Mouse (Mus musculus) midbrain, embryonic 10.5 days (tissue): Measurements from ENCODE around the gene Hic2. TPM values are rescaled to one million over a fixed set of nuclear protein-coding genes. Genes with fewer than 3 reads are reported as not detected.
"Not testable (repeated sequence)": the region's sequence is repeated elsewhere in the genome, so short reads cannot be mapped to it uniquely, and the experiment has no call there.

Experiments used
- DNase-seq: peaks from one replicate; pipeline ENCODE4 v3.0.0-alpha.2; 2017; ENCODE audit warnings: low spot score
- H3K27ac ChIP-seq: fragments of 300-500 bp; sonication (generic); replicated peaks from 2 replicates; pipeline ENCODE4 v1.5.1; 2016; ENCODE audit warnings: mild to moderate bottlenecking
- H3K27me3 ChIP-seq: fragments of 300-500 bp; sonication (generic); 2 replicates; pipeline ENCODE4 v1.6.1; 2016; ENCODE audit warnings: low read depth, mild to moderate bottlenecking; ENCODE audit not compliant: poor library complexity, severe bottlenecking
- H3K36me3 ChIP-seq: fragments of 300-500 bp; sonication (generic); 2 replicates; pipeline ENCODE4 v1.6.1; 2016; ENCODE audit warnings: mild to moderate bottlenecking, moderate library complexity
- H3K4me1 ChIP-seq: fragments of 300-500 bp; sonication (generic); 2 replicates; pipeline ENCODE4 v1.6.1; 2016
- H3K4me3 ChIP-seq: fragments of 300-500 bp; sonication (generic); 2 replicates; pipeline ENCODE4 v1.5.1; 2016; ENCODE audit warnings: mild to moderate bottlenecking, moderate library complexity
- H3K9me3 ChIP-seq: fragments of 300-500 bp; sonication (generic); replicated peaks from 2 replicates; pipeline ENCODE4 v1.6.1; 2016; ENCODE audit warnings: mild to moderate bottlenecking
- WGBS: fragments of 180-500 bp; shearing (Covaris S2); methylation state at CpG from one replicate; pipeline ENCODE4 v1.1.7; 2016; 5-methylcytosine and 5-hydroxymethylcytosine counted together
- polyA plus RNA-seq: library from polyadenylated mRNA; unstranded; fragments of >200 nt; fragmentation: Nextera tagmentation; extraction: Ambion mirVana; gene quantifications from 2 replicates; pipeline ENCODE4 v1.2.1, GENCODE M21; 2016

Hic2 gene
- polyA plus RNA-seq, 1 experiment from 2014 or later: 17.3 TPM

GRCm38 (mm10) chr16:17209981-17210838 is 23.2 kb upstream of the Hic2 start:
- peak overlapping the region; percentile 91 for H3K27ac ChIP-seq
- H3K4me1 ChIP-seq: peaks cover 30% of the 10 kb centered on the region
- DNase-seq: peak; percentile 92
- peaks cover 3% of the 10 kb centered on the region; the same call in 1 of the 2 replicates for H3K9me3 ChIP-seq
- H3K27me3 ChIP-seq: peaks cover 54% of the 10 kb centered on the region
- H3K4me3 ChIP-seq: peak overlapping the region; percentile 67
- peaks cover 23% of the 10 kb centered on the region for H3K36me3 ChIP-seq
- 9% methylated on average over 48 of the region's 48 CpGs for WGBS

- Histone ChIP-seq H3K27me3 (peaks cover 5% of the 10 kb centered on the region; the same call in 1 of the 2 replicates), H3K27ac (no peak overlapping the region), H3K36me3 (peaks cover 11% of the 10 kb centered on the region), H3K4me3 (no peak overlapping the region), H3K4me1 (peaks cover 6% of the 10 kb centered on the region; the same call in 1 of the 2 replicates), H3K9me3 (peaks cover 3% of the 10 kb centered on the region; the same call in 1 of the 2 replicates)
- DNase-seq: no peak
- WGBS: 68% methylated on average over 8 of the region's 8 CpGs
Observed at GRCm38 (mm10) chr16:17216934-17217633, 16.3 kb upstream of the Hic2 start.

- no peak for DNase-seq
- Histone ChIP-seq H3K9me3 (no peaks in the 10 kb centered on the region), H3K36me3 (no peaks in the 10 kb centered on the region), H3K27me3 (no peaks in the 10 kb centered on the region), H3K4me3 (no peak overlapping the region), H3K4me1 (peaks cover 6% of the 10 kb centered on the region; the same call in 1 of the 2 replicates), H3K27ac (no peak overlapping the region; the same call in 1 of the 2 replicates)
- WGBS: 46% methylated on average over 7 of the region's 7 CpGs
Observed at GRCm38 (mm10) chr16:17220127-17220733, 13.1 kb upstream of the Hic2 start.

- Histone ChIP-seq H3K4me3 (no peak overlapping the region), H3K27me3 (no peaks in the 10 kb centered on the region), H3K9me3 (no peaks in the 10 kb centered on the region), H3K36me3 (no peaks in the 10 kb centered on the region), H3K4me1 (peaks cover 6% of the 10 kb centered on the region; the same call in 1 of the 2 replicates), H3K27ac (no peak overlapping the region)
- DNase-seq: peak; percentile 94
- 35% methylated on average over 25 of the region's 25 CpGs for WGBS
Observed at GRCm38 (mm10) chr16:17222197-17222596, 11.2 kb upstream of the Hic2 start.

GRCm38 (mm10) chr16:17225584-17225983 is 7.8 kb upstream of the Hic2 start:
- DNase-seq: no peak
- H3K4me1 ChIP-seq: 0 out of 2 replicates have a peak, but pooled peaks cover under 1% of the 10 kb centered on the region
- no peaks in the 10 kb centered on the region for H3K36me3 ChIP-seq
- H3K27ac ChIP-seq: no peak overlapping the region
- peaks cover 8% of the 10 kb centered on the region; the same call in 1 of the 2 replicates for H3K9me3 ChIP-seq
- 88% methylated on average over 5 of the region's 5 CpGs for WGBS
- H3K27me3 ChIP-seq: no peaks in the 10 kb centered on the region
- no peak overlapping the region for H3K4me3 ChIP-seq

- H3K36me3 ChIP-seq: no peaks in the 10 kb centered on the region
- no peaks in the 10 kb centered on the region for H3K4me1 ChIP-seq
- no peak overlapping the region for H3K4me3 ChIP-seq
- DNase-seq: no peak
- no peak overlapping the region for H3K27ac ChIP-seq
- H3K27me3 ChIP-seq: no peaks in the 10 kb centered on the region
- peaks cover 8% of the 10 kb centered on the region; the same call in 1 of the 2 replicates for H3K9me3 ChIP-seq
Observed at GRCm38 (mm10) chr16:17226496-17226895, 6.9 kb upstream of the Hic2 start.

- not testable (repeated sequence) for H3K4me3 ChIP-seq, H3K27me3 ChIP-seq, H3K36me3 ChIP-seq, H3K27ac ChIP-seq, H3K9me3 ChIP-seq, DNase-seq
- peaks cover 32% of the 10 kb centered on the region for H3K4me1 ChIP-seq
- 96% methylated on average over 2 of the region's 2 CpGs for WGBS
Observed at GRCm38 (mm10) chr16:17231523-17231922, 1.8 kb upstream of the Hic2 start.

- DNase-seq: peak; percentile 81
- Histone ChIP-seq H3K36me3 (no peaks in the 10 kb centered on the region), H3K4me3 (peak overlapping the region; percentile 92), H3K4me1 (peaks cover 52% of the 10 kb centered on the region), H3K9me3 (peaks cover 8% of the 10 kb centered on the region; the same call in 1 of the 2 replicates), H3K27ac (peak overlapping the region; percentile 99), H3K27me3 (0 out of 2 replicates have a peak, but pooled peaks cover 8% of the 10 kb centered on the region)
- WGBS: under 1% methylated on average over 62 of the region's 62 CpGs
Observed at GRCm38 (mm10) chr16:17233702-17234498, 528 bp downstream of the Hic2 start.

GRCm38 (mm10) chr16:17234499-17234895 is 1.1 kb downstream of the Hic2 start:
- 2% methylated on average over 12 of the region's 12 CpGs for WGBS
- no peaks in the 10 kb centered on the region for H3K36me3 ChIP-seq
- peak; percentile 50 for DNase-seq
- H3K4me3 ChIP-seq: peak overlapping the region; percentile 92
- peaks cover 8% of the 10 kb centered on the region; the same call in 1 of the 2 replicates for H3K9me3 ChIP-seq
- peak overlapping the region; percentile 99 for H3K27ac ChIP-seq
- H3K27me3 ChIP-seq: 0 out of 2 replicates have a peak, but pooled peaks cover 8% of the 10 kb centered on the region
- peaks cover 57% of the 10 kb centered on the region for H3K4me1 ChIP-seq

- Histone ChIP-seq H3K36me3 (no peaks in the 10 kb centered on the region), H3K27me3 (0 out of 2 replicates have a peak, but pooled peaks cover 8% of the 10 kb centered on the region), H3K27ac (peak overlapping the region; percentile 99), H3K4me3 (peak overlapping the region; percentile 92), H3K4me1 (peaks cover 63% of the 10 kb centered on the region), H3K9me3 (peaks cover 2% of the 10 kb centered on the region; the same call in 1 of the 2 replicates)
- 69% methylated on average over 9 of the region's 9 CpGs for WGBS
- no peak for DNase-seq
Observed at GRCm38 (mm10) chr16:17234916-17235665, 1.7 kb downstream of the Hic2 start.

GRCm38 (mm10) chr16:17237634-17238033 is 4.3 kb downstream of the Hic2 start:
- Histone ChIP-seq H3K4me1 (peaks cover 63% of the 10 kb centered on the region), H3K9me3 (no peaks in the 10 kb centered on the region), H3K4me3 (no peak overlapping the region), H3K27ac (no peak overlapping the region), H3K27me3 (0 out of 2 replicates have a peak, but pooled peaks cover under 1% of the 10 kb centered on the region), H3K36me3 (no peaks in the 10 kb centered on the region)
- no peak for DNase-seq
- WGBS: 89% methylated on average over 3 of the region's 3 CpGs
